Mouse (Mus musculus): Measurements from ENCODE around the gene Gm49325.
A peak's percentile ranks its signal among the peaks of the same experiment; 100 is the strongest.

GRCm38 (mm10) chr10:77627497-77627896 is 21.5 kb downstream of the Gm49325 start:
- TF ChIP-seq CTCF (IDR thresholded peaks at IDR 0.05; ENCODE audit: borderline replicate concordance, control insufficient read depth, extremely low read depth, insufficient read depth, low read length, poor library complexity) = peak; percentile 84; the same call in 1 of the 2 replicates
- no peak for TF ChIP-seq POLR2A (IDR thresholded peaks at IDR 0.05; ENCODE audit: control insufficient read depth, extremely low read depth, insufficient read depth, low read length, poor library complexity)

Data from thymus, adult 2 months (tissue).